Mouse (Mus musculus) embryonic facial prominence, embryonic 14.5 days (tissue): Measurements from ENCODE around the gene Pgf. TPM values are rescaled to one million over a fixed set of nuclear protein-coding genes. Genes with fewer than 3 reads are reported as not detected.

Experiments used
- ATAC-seq: fragments of 200-750 bp; cut with Nextera tagmentation; 2 replicates; pipeline ENCODE4 v1.8.0; 2017; ENCODE audit warnings: low read depth, moderate number of reproducible peaks, moderate TSS enrichment
- DNase-seq: peaks from one replicate; pipeline ENCODE4 v3.0.0-alpha.2; 2015; ENCODE audit warnings: low spot score
- H3K27ac ChIP-seq: fragments of 300-500 bp; sonication (generic); replicated peaks from 2 replicates; pipeline ENCODE4 v1.5.1; 2014; ENCODE audit warnings: low read depth, mild to moderate bottlenecking, low read length, moderate library complexity
- H3K27me3 ChIP-seq: fragments of 300-500 bp; sonication (generic); replicated peaks from 2 replicates; pipeline ENCODE4 v1.6.1; 2014; ENCODE audit warnings: low read length; ENCODE audit not compliant: control insufficient read depth, insufficient read depth
- H3K36me3 ChIP-seq: fragments of 300-500 bp; sonication (generic); 2 replicates; pipeline ENCODE4 v1.6.1; 2014; ENCODE audit warnings: low read length, mixed read lengths; ENCODE audit not compliant: control insufficient read depth, insufficient read depth
- H3K4me1 ChIP-seq: fragments of 300-500 bp; sonication (generic); 2 replicates; pipeline ENCODE4 v1.6.1; 2014; ENCODE audit warnings: antibody characterized with exemption, low read length; ENCODE audit not compliant: control insufficient read depth, insufficient read depth
- H3K4me2 ChIP-seq: fragments of 300-500 bp; sonication (generic); 2 replicates; pipeline ENCODE4 v1.6.1; 2014; ENCODE audit warnings: low read depth, mild to moderate bottlenecking, low read length, moderate library complexity, mixed read lengths
- H3K4me3 ChIP-seq: fragments of 300-500 bp; sonication (generic); 2 replicates; pipeline ENCODE4 v1.5.1; 2014; ENCODE audit warnings: low read depth, mild to moderate bottlenecking, low read length
- H3K9ac ChIP-seq: fragments of 300-500 bp; sonication (generic); 2 replicates; pipeline ENCODE4 v1.6.1; 2014; ENCODE audit warnings: low read depth, mild to moderate bottlenecking, low read length, moderate library complexity, mixed read lengths
- H3K9me3 ChIP-seq: fragments of 300-500 bp; sonication (generic); 2 replicates; pipeline ENCODE4 v1.6.1; 2016; ENCODE audit warnings: low read length; ENCODE audit not compliant: control insufficient read depth
- WGBS: fragments of 180-500 bp; shearing (Covaris S2); extraction: QIAGEN DNeasy Blood & Tissue Kit; methylation state at CpG from one replicate; pipeline ENCODE4 v1.1.7; 2014; 5-methylcytosine and 5-hydroxymethylcytosine counted together
- polyA plus RNA-seq: library from polyadenylated mRNA; unstranded; fragments of >200 nt; fragmentation: Nextera tagmentation; extraction: Ambion mirVana; gene quantifications from 2 replicates; pipeline ENCODE4 v1.2.1, GENCODE M21; 2014

Pgf gene
- polyA plus RNA-seq, 1 experiment from 2014 or later: 18.0 TPM

- DNase-seq (no peak), ATAC-seq (no peak)
- Histone ChIP-seq H3K9ac (no peak overlapping the region), H3K4me3 (no peak overlapping the region), H3K27me3 (no peaks in the 10 kb centered on the region), H3K4me1 (peaks cover 6% of the 10 kb centered on the region; the same call in 1 of the 2 replicates), H3K9me3 (no peaks in the 10 kb centered on the region), H3K4me2 (no peak overlapping the region), H3K36me3 (peaks cover 65% of the 10 kb centered on the region), H3K27ac (no peak overlapping the region)
- 76% methylated on average over 8 of the region's 8 CpGs for WGBS
Observed at GRCm38 (mm10) chr12:85134043-85134794, 43.4 kb downstream of the Pgf start.

DNA sequence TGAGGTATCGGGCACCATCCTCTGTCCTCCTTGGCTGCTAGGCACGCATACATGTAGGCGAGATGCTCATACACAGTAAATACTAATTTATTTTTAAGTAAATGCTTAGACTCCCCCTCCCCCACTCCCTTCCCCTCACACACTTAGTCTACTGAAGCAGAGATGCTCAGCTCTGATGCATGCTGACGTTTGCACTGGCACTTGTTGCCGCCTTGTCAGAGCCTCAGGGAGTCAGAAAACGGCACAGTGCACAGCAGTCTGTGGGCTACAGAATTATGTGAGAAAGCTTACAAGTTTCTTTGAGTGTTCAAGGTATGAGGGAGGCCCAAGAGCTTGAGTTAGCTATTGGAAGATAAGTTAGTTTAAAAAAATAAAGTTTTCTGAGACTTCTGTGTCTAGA is 46.2 kb downstream of the Pgf start:
- peaks cover 6% of the 10 kb centered on the region; the same call in 1 of the 2 replicates for H3K4me1 ChIP-seq
- peaks cover 92% of the 10 kb centered on the region for H3K36me3 ChIP-seq
- no peak overlapping the region for H3K4me3 ChIP-seq
- 90% methylated on average over 6 of the region's 6 CpGs for WGBS
- H3K27ac ChIP-seq: no peak overlapping the region
- no peak for DNase-seq
- ATAC-seq: no peak
- H3K9me3 ChIP-seq: no peaks in the 10 kb centered on the region
- no peak overlapping the region for H3K9ac ChIP-seq
- no peak overlapping the region for H3K4me2 ChIP-seq
- H3K27me3 ChIP-seq: no peaks in the 10 kb centered on the region

GRCm38 (mm10) chr12:85129426-85129978 is 48.1 kb downstream of the Pgf start:
- Histone ChIP-seq H3K27ac (no peak overlapping the region), H3K27me3 (no peaks in the 10 kb centered on the region), H3K4me1 (no peaks in the 10 kb centered on the region), H3K9ac (no peak overlapping the region), H3K9me3 (no peaks in the 10 kb centered on the region), H3K36me3 (peaks cover 95% of the 10 kb centered on the region), H3K4me3 (no peak overlapping the region), H3K4me2 (no peak overlapping the region)
- ATAC-seq: no peak
- 95% methylated on average over 9 of the region's 9 CpGs for WGBS
- no peak for DNase-seq

DNA sequence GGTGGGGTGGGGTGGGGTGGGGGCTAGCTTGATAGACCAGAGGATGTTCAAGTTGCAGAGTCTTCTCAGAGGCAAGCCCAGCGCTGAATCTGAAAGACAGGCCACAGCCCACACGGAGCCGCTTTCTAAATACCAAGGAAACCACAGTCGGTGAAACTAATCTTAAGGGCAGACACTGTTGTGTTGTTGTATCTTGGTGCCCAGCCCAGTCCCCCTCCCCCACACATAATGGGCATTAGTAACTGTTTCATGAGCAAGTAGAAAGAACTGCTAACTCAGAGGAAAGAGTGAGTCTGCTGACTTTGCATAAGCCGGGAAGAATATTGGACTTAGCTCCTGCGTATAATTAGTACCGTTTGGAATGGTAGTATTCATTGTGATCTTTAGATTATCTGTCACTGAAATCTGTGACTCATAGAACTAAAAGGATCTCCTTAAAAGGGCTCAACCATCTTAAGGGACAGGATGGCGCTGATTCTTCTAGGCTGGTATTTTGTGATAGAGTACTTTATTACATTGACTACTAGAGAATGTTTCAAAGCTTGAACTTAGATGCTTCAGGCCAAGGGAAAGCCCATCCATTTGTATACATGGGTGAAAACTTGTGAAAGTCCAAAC is 50.5 kb downstream of the Pgf start:
- Histone ChIP-seq H3K27me3 (no peaks in the 10 kb centered on the region), H3K4me2 (no peak overlapping the region), H3K4me1 (no peaks in the 10 kb centered on the region), H3K4me3 (no peak overlapping the region), H3K9ac (no peak overlapping the region), H3K27ac (peak overlapping the region; percentile 61; the same call in 1 of the 2 replicates), H3K36me3 (peaks cover 95% of the 10 kb centered on the region), H3K9me3 (no peaks in the 10 kb centered on the region)
- ATAC-seq: peak; percentile 17; the same call in 1 of the 2 replicates
- DNase-seq: peak; percentile 56
- WGBS: 73% methylated on average over 8 of the region's 8 CpGs

DNA sequence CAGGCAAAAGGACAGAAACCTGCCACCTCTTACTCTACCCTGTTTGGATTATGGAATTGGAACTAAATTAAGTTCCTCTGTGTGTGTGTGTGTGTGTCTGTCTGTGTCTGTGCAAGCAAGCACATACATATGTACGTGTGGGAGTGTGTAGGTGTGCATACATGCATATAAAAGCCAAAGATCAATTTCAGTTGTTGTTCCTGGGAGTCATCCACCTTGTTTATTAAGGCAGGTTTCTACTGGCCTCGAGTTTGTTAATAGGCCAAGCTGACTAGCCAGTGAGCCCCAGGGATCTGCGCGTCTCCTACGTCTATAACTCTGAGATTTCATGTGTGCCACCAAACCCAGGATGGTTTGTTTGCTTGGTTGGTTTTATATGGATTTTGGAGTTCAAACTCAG is 52.8 kb downstream of the Pgf start:
- Histone ChIP-seq H3K9me3 (no peaks in the 10 kb centered on the region), H3K9ac (no peak overlapping the region), H3K4me1 (no peaks in the 10 kb centered on the region), H3K27me3 (no peaks in the 10 kb centered on the region), H3K36me3 (peaks cover 93% of the 10 kb centered on the region), H3K4me3 (no peak overlapping the region), H3K4me2 (no peak overlapping the region), H3K27ac (no peak overlapping the region)
- WGBS: 93% methylated on average over 5 of the region's 5 CpGs
- ATAC-seq: no peak
- DNase-seq: no peak

DNA sequence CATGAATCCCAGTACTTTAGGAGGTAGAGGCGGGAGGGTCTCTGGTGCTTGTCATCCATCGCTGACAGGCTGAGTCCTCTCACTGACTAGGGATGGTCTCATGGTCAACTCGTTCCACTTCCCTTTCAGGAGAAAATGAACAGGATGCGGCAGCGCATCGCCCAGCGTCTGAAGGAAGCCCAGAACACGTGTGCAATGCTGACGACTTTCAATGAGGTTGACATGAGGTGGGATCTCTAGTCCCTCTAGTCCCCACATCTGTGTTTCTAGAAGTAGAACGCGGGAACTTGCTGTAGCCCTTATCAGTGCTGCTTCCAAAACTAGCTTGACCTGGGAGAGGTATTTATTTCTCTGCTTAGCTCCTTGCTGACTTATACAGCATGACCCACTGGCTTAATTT is 53.9 kb downstream of the Pgf start:
- Histone ChIP-seq H3K9ac (no peak overlapping the region), H3K9me3 (no peaks in the 10 kb centered on the region), H3K4me2 (no peak overlapping the region), H3K4me3 (no peak overlapping the region), H3K4me1 (no peaks in the 10 kb centered on the region), H3K36me3 (peaks cover 95% of the 10 kb centered on the region), H3K27ac (no peak overlapping the region), H3K27me3 (no peaks in the 10 kb centered on the region)
- WGBS: 95% methylated on average over 11 of the region's 11 CpGs
- DNase-seq (no peak), ATAC-seq (no peak)

- Histone ChIP-seq H3K4me2 (no peak overlapping the region), H3K27ac (no peak overlapping the region), H3K4me3 (no peak overlapping the region), H3K9me3 (no peaks in the 10 kb centered on the region), H3K36me3 (peaks cover 95% of the 10 kb centered on the region), H3K4me1 (no peaks in the 10 kb centered on the region), H3K27me3 (no peaks in the 10 kb centered on the region), H3K9ac (no peak overlapping the region)
- 94% methylated on average over 9 of the region's 9 CpGs for WGBS
- ATAC-seq: no peak
- no peak for DNase-seq
Observed at GRCm38 (mm10) chr12:85123108-85123530, 54.5 kb downstream of the Pgf start.

DNA sequence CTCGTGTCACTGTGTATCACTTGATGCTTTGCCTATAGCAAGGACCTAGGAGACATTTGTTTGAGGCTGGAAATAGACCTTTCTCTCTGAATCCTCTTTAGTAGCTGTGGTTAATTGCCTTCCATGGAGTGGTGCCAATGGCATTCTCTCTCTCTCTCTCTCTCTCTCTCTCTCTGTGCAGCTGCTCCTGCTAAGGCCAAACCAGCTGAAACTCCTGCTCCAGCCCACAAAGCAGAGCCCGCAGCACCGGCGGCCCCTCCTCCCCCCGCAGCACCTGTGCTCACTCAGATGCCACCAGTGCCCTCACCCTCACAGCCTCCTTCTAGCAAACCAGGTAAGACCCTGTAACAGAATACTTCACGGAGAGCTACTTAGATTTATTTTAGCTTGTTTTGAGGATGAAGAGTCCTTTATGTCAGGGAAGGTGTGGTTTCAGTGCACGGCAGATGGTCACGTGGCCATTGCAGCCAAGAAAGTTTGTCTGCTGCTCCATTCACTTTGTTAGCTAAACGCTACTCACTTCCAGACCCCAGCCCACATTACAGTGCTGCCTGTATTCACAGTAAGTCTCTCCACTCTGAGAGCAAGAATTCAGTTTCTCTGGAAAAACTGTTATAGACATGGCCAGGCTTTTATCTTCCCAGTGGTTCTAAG is 55.7 kb downstream of the Pgf start:
- no peak overlapping the region for H3K4me3 ChIP-seq
- ATAC-seq: peak; percentile 72; the same call in 1 of the 2 replicates
- no peaks in the 10 kb centered on the region for H3K27me3 ChIP-seq
- no peak overlapping the region for H3K9ac ChIP-seq
- H3K4me2 ChIP-seq: no peak overlapping the region
- no peaks in the 10 kb centered on the region for H3K4me1 ChIP-seq
- DNase-seq: no peak
- WGBS: 86% methylated on average over 9 of the region's 9 CpGs
- H3K9me3 ChIP-seq: no peaks in the 10 kb centered on the region
- H3K36me3 ChIP-seq: peaks cover 85% of the 10 kb centered on the region
- H3K27ac ChIP-seq: no peak overlapping the region
